Mouse (Mus musculus) cerebellum, adult 11-12 months (tissue): Measurements from ENCODE around the gene Ssxb1.
"Not testable (repeated sequence)": the region's sequence is repeated elsewhere in the genome, so short reads cannot be mapped to it uniquely, and the experiment has no call there.

Source experiments
- DNase-seq: peaks from one replicate; pipeline ENCODE4 v3.0.0; 2022

Ssxb1 gene

DNA sequence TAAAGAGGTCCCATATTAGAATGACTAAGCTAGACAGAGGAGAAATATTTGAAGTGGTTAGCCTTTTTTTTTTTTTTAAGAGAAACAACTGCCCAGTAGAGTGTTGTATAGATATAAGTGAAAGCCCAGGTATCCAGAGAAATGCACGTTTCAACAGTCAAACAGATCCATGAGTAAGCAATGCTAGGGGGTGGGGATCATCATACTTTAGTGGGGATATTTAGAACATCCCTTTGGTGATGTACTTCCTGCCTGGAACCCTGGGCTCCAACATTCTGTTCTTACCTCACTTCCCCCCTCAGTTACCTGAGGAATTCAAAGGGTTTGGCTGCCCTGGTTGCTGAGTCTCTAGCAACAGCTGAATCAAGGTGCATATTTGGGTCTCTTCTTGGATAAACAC, at the start of gene Ssxb1:
Gene Ssxb1, plus strand, starts transcription at position 301 of the 400 bp plus-strand sequence.
- not testable (repeated sequence) for DNase-seq

DNA sequence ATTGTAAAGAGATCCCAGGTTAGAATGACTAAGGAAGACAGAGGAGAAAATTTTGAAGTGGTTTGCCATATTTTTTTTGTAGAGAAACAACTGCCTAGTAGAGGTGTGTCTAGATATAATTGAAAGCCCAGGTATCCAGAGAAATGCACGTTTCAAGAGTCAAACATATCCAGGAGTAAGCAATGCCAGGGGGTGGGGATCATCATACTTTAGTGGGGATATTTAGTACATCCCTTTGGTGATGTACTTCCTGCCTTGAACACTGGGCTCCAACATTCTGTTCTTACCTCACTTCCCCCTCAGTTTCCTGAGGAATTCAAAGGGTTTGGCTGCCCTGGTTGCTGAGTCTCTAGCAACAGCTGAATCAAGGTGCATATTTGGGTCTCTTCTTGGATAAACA, 46.4 kb upstream of the Ssxb1 start, which contains the start of gene Ssxb9:
Gene Ssxb9, plus strand, starts transcription at position 301 of the 400 bp plus-strand sequence.
- DNase-seq: not testable (repeated sequence)

DNA sequence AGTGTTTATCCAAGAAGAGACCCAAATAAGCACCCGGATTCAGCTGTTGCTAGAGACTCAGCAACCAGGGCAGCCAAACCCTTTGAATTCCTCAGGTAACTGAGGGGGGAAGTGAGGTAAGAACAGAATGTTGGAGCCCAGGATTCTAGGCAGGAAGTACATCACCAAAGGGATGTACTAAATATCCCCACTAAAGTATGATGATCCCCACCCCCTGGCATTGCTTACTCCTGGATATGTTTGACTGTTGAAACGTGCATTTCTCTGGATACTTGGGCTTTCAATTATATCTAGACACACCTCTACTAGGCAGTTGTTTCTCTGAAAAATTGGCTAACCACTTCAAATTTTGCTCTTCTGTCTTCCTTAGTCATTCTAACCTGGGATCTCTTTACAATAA, 48.5 kb downstream of the Ssxb1 start, which contains the start of gene Ssxb2:
Gene Ssxb2, minus strand, starts transcription at position 101 of the 400 bp plus-strand sequence.
- DNase-seq: not testable (repeated sequence)
